Mouse (Mus musculus) testis, adult 2 months (tissue): ENCODE data around the gene Aurkb. TPM values are rescaled to one million over a fixed set of nuclear protein-coding genes. Genes with fewer than 3 reads are reported as not detected.

ENCODE experiments used
- H3K27ac ChIP-seq: fragments of 200-500 bp; 2 replicates; pipeline ENCODE4 v1.5.1; 2012; ENCODE audit warnings: low read depth, low read length; ENCODE audit not compliant: control insufficient read depth, insufficient read depth
- H3K27me3 ChIP-seq: fragments of 200-500 bp; 2 replicates; pipeline ENCODE4 v1.6.1; 2012; ENCODE audit warnings: mild to moderate bottlenecking, low read length, moderate library complexity; ENCODE audit not compliant: control insufficient read depth, insufficient read depth
- H3K36me3 ChIP-seq: fragments of 200-500 bp; 2 replicates; pipeline ENCODE4 v1.6.1; 2012; ENCODE audit warnings: mild to moderate bottlenecking, low read length; ENCODE audit not compliant: control insufficient read depth, insufficient read depth
- H3K4me1 ChIP-seq: fragments of 200-500 bp; 2 replicates; pipeline ENCODE4 v1.6.1; 2012; ENCODE audit warnings: low read length; ENCODE audit not compliant: control insufficient read depth, insufficient read depth
- H3K4me3 ChIP-seq: fragments of 200-500 bp; 2 replicates; pipeline ENCODE4 v1.5.1; 2012; ENCODE audit warnings: low read depth, mild to moderate bottlenecking, low read length, moderate library complexity, mixed read lengths; ENCODE audit not compliant: control insufficient read depth
- CTCF ChIP-seq: fragments of 200-500 bp; IDR thresholded peaks from 2 replicates; pipeline ENCODE4 v1.5.1; 2012; ENCODE audit warnings: low read depth, mild to moderate bottlenecking, inconsistent platforms, low read length, moderate library complexity; ENCODE audit not compliant: control insufficient read depth, insufficient read depth, insufficient replicate concordance
- POLR2A ChIP-seq: fragments of 200-500 bp; IDR thresholded peaks from 2 replicates; pipeline ENCODE4 v1.6.1; 2012; ENCODE audit warnings: low read depth, mild to moderate bottlenecking, inconsistent platforms, low read length, moderate library complexity; ENCODE audit not compliant: control insufficient read depth
- polyA plus RNA-seq: library from polyadenylated mRNA; depleted of rRNA; stranded (reverse); fragments of >200 nt; gene quantifications from 2 replicates; pipeline ENCODE4 v1.2.3, GENCODE M21; 2012

The Aurkb gene
- polyA plus RNA-seq, 1 experiment: 15.2 TPM

DNA sequence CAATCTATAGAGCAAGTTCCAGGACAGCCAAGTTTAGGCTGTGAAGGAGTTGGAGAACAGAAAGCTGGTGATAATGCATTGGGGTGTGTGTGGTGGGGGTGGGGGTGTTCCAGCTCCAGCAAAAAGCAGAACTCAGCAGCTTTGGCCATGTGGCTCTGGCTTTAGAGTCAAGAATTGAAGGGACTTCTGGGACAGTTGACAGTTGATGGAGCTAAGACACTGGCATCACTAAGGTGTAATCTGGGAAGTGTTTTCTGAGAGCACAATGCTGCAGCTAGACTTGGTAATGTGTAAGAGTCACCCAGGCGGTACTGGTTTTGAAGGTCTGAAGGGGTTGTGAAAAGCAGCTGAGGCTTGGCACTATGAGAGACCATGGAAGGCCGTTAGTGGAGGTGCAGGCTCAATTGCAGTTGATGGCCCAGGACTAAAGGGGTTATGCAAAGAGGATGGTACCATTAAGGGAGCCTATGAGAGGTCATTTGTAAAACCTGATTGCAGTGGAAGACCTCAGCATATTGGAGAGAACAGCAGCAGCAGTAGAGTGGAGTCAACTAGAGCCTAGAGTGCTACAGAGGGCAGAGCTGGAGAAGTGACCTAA, 7.5 kb downstream of the Aurkb start:
- TF ChIP-seq POLR2A (no peak), CTCF (no peak)
- Histone ChIP-seq H3K27me3 (no peaks in the 10 kb centered on the region), H3K4me1 (no peaks in the 10 kb centered on the region; the same call in 1 of the 2 replicates), H3K36me3 (no peaks in the 10 kb centered on the region; the same call in none of the 2 replicates), H3K4me3 (no peak overlapping the region), H3K27ac (no peak overlapping the region)

DNA sequence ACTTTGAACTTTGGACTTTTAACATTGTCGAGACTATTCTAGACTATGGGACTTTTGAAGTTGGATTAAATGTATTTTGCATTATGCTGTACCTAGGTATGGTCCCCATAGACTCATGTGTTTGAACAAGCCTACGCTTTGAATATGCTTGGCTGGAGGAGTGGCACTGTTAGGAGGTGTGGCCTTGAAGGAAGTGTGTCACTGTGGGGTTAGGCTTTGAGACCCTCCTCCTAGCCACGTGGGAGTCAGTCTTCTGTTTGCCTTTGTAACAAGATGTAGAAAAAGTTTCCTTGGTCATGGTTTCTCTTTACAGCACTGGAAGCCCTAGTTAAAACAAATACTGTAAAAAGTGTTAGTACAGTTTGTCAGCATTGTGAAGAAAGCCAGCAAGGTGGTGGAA, 8.4 kb downstream of the Aurkb start:
- Histone ChIP-seq H3K4me1 (peaks cover 6% of the 10 kb centered on the region), H3K27ac (no peak overlapping the region), H3K36me3 (no peaks in the 10 kb centered on the region; the same call in none of the 2 replicates), H3K27me3 (no peaks in the 10 kb centered on the region), H3K4me3 (no peak overlapping the region)
- no peak for TF ChIP-seq CTCF
- no peak for TF ChIP-seq POLR2A

DNA sequence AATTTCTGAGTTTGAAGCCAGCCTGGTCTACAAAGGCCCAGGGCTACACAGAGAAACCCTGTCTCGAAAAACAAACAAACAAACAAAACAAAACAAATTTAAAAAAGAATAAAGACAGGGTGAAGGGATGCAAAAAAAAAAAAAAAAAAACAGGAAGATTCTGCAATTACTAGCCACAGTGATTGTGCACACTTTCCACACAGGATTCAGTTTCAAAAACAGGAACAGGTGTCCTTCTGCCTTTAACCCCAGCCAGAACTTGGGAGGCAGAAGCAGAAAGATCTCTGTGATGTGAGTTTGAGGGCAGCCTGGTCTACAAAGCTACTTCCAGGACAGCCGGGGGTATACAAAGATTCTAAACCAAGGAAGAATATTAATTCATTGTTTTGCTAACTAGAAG, 12.8 kb downstream of the Aurkb start:
- Histone ChIP-seq H3K36me3 (no peaks in the 10 kb centered on the region), H3K4me1 (peaks cover 14% of the 10 kb centered on the region), H3K27me3 (no peaks in the 10 kb centered on the region), H3K4me3 (peak overlapping the region; percentile 99), H3K27ac (peak overlapping the region; percentile 85)
- TF ChIP-seq CTCF (no peak), POLR2A (no peak)

- no peaks in the 10 kb centered on the region for H3K27me3 ChIP-seq
- peaks cover 17% of the 10 kb centered on the region for H3K4me1 ChIP-seq
- H3K36me3 ChIP-seq: no peaks in the 10 kb centered on the region
- no peak for TF ChIP-seq POLR2A
- TF ChIP-seq CTCF: 0 out of 2 replicates have a peak, but pooled peaks have one; percentile 11
- H3K27ac ChIP-seq: peak overlapping the region; percentile 85
- peak overlapping the region; percentile 99 for H3K4me3 ChIP-seq
Observed at GRCm38 (mm10) chr11:69058729-69059356, 13.4 kb downstream of the Aurkb start.

DNA sequence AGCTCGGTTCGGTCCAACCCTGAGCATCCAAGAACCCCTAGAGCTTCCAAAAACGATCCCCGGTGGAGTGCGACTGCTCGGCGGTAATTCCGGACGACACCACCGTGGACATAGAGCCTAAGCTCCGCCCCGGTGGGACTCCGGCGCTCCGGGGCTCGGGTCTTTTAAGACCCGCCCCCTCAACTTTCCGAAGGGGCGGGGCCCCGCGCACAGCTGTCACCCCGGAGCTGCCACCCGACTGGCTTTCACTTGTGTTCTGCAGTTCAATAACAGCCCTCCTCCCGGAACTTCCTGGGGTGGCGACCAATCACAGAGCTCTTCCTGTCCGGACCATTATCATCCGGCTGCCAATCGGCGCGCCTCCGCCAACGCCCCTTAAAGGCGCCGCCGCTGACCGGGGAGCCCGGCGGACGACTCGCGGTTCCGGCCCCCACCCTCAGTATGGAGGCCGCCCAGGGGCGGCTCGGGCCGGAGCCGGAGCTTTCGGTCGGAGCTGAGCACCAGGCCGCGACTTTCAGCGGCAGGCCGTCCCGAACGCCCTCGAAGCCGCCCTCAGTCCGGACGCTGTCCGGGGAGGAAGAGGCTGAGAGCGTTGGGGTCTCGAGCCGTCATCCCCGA, 14.0 kb downstream of the Aurkb start, which contains the start of gene Borcs6:
Gene Borcs6, plus strand, starts transcription at position 361 of the 618 bp plus-strand sequence.
- H3K4me1 ChIP-seq: peaks cover 20% of the 10 kb centered on the region
- no peaks in the 10 kb centered on the region for H3K27me3 ChIP-seq
- peak; percentile 43 for TF ChIP-seq POLR2A
- TF ChIP-seq CTCF: no peak
- H3K27ac ChIP-seq: peak within 1 kb of the TSS; percentile 96
- H3K4me3 ChIP-seq: peak within 1 kb of the TSS; percentile 99
- no peaks in the 10 kb centered on the region for H3K36me3 ChIP-seq

- no peak for TF ChIP-seq CTCF
- TF ChIP-seq POLR2A: no peak
- H3K27ac ChIP-seq: peak overlapping the region; percentile 96
- peak overlapping the region; percentile 99 for H3K4me3 ChIP-seq
- no peaks in the 10 kb centered on the region for H3K36me3 ChIP-seq
- H3K27me3 ChIP-seq: no peaks in the 10 kb centered on the region
- H3K4me1 ChIP-seq: peaks cover 23% of the 10 kb centered on the region
Observed at GRCm38 (mm10) chr11:69059975-69060411, 14.5 kb downstream of the Aurkb start.
